Mouse (Mus musculus): ENCODE measurements around the gene BC048507.

GRCm38 (mm10) chr13:67883966-67884365, 20.8 kb downstream of the BC048507 start:
- TF ChIP-seq CTCF (IDR thresholded peaks at IDR 0.05; ENCODE audit: control insufficient read depth, insufficient read depth, insufficient replicate concordance, low read depth, low read length) (no peak), POLR2A (IDR thresholded peaks at IDR 0.05; ENCODE audit: control insufficient read depth, low read depth, low read length) (no peak)
